Mouse (Mus musculus) CH12.LX (cell line): ENCODE measurements around the gene Nod2. TPM values are rescaled to one million over a fixed set of nuclear protein-coding genes. Genes with fewer than 3 reads are reported as not detected.
A peak's percentile ranks its signal among the peaks of the same experiment; 100 is the strongest.

Experiments used
- DNase-seq: peaks from one replicate; pipeline ENCODE4 v3.0.0-alpha.2; 2013; ENCODE audit errors: extremely low read depth
- H3K27ac ChIP-seq: 2 replicates; pipeline ENCODE4 v1.5.1; 2012; ENCODE audit warnings: low read depth, mild to moderate bottlenecking, control low read depth, moderate library complexity; ENCODE audit not compliant: insufficient read depth
- H3K27me3 ChIP-seq: replicated peaks from 2 replicates; pipeline ENCODE3; 2012; ENCODE audit warnings: inconsistent platforms
- H3K36me3 ChIP-seq, 2 experiments: replicated peaks in 1 of 2; 2 replicates each; pipeline versions ENCODE3 to v1.6.1; 2012; ENCODE audit warnings: inconsistent platforms in 1 of 2, low read length in 1 of 2, mild to moderate bottlenecking in 1 of 2, mixed read lengths in 1 of 2, moderate library complexity in 1 of 2; ENCODE audit not compliant: control insufficient read depth in 1 of 2, insufficient read depth in 1 of 2
- H3K4me1 ChIP-seq, 2 experiments: 2 replicates each; pipeline ENCODE4 v1.6.1; 2012; ENCODE audit warnings: inconsistent platforms in 1 of 2, moderate library complexity in 1 of 2; ENCODE audit not compliant: insufficient read depth in 2 of 2, control insufficient read depth in 1 of 2
- H3K4me2 ChIP-seq: 2 replicates; pipeline ENCODE4 v1.6.1; 2012; ENCODE audit warnings: low read depth, mild to moderate bottlenecking, control low read depth; ENCODE audit not compliant: poor library complexity, insufficient read depth, severe bottlenecking
- H3K4me3 ChIP-seq, 3 experiments: fragments of 150-350 bp in 1 of 3; sonication (generic) in 1 of 3; replicated peaks in 1 of 3; 2 replicates each; pipeline versions ENCODE3 to v1.5.1; 2011 to 2012; ENCODE audit warnings: low read depth in 2 of 3, low read length in 2 of 3, mild to moderate bottlenecking in 2 of 3, moderate library complexity in 2 of 3, control low read depth in 1 of 3, improper control_type of control experiment in 1 of 3, inconsistent platforms in 1 of 3, mixed read lengths in 1 of 3; ENCODE audit not compliant: poor library complexity in 1 of 3
- H3K79me2 ChIP-seq: replicated peaks from 2 replicates; pipeline ENCODE4 v1.6.1; 2012; ENCODE audit warnings: mild to moderate bottlenecking, moderate library complexity; ENCODE audit not compliant: control insufficient read depth, poor library complexity, insufficient read depth, severe bottlenecking; ENCODE audit errors: extremely low read depth
- H3K9ac ChIP-seq: 2 replicates; pipeline ENCODE4 v1.6.1; 2012; ENCODE audit warnings: low read depth, mild to moderate bottlenecking, control low read depth, moderate library complexity; ENCODE audit not compliant: insufficient read depth
- H3K9me3 ChIP-seq: replicated peaks from 2 replicates; pipeline ENCODE3; 2012; ENCODE audit warnings: low read length, inconsistent platforms, mixed read lengths
- BHLHE40 ChIP-seq: IDR thresholded peaks from 2 replicates; pipeline ENCODE4 v1.6.1; 2011; ENCODE audit warnings: mild to moderate bottlenecking, low read depth, low read length, improper control_type of control experiment
- CHD1 ChIP-seq: IDR thresholded peaks from 2 replicates; pipeline ENCODE4 v1.6.1; 2012; ENCODE audit warnings: low read depth, low read length, improper control_type of control experiment, inconsistent platforms
- CHD2 ChIP-seq: IDR thresholded peaks from 2 replicates; pipeline ENCODE4 v1.6.1; 2011; ENCODE audit warnings: low read length, improper control_type of control experiment
- CTCF ChIP-seq, 2 experiments: IDR thresholded peaks in 1 of 2; conservative IDR thresholded peaks in 1 of 2; 2 replicates each; pipeline ENCODE4 v1.5.1; 2011 to 2012; ENCODE audit warnings: low read depth in 2 of 2, low read length in 2 of 2, improper control_type of control experiment in 1 of 2, inconsistent platforms in 1 of 2, mild to moderate bottlenecking in 1 of 2, moderate library complexity in 1 of 2
- E2F4 ChIP-seq: IDR thresholded peaks from 2 replicates; pipeline ENCODE4 v1.6.1; 2011; ENCODE audit warnings: low read depth, low read length, improper control_type of control experiment; ENCODE audit not compliant: insufficient replicate concordance
- ELF1 ChIP-seq: IDR thresholded peaks from 2 replicates; pipeline ENCODE4 v1.6.1; 2014; ENCODE audit warnings: low read depth, mild to moderate bottlenecking, inconsistent platforms, low read length, improper control_type of control experiment
- EP300 ChIP-seq: IDR thresholded peaks from 2 replicates; pipeline ENCODE4 v1.6.1; 2011; ENCODE audit warnings: low read length, improper control_type of control experiment
- ETS1 ChIP-seq: conservative IDR thresholded peaks from 2 replicates; pipeline ENCODE4 v1.6.1; 2012; ENCODE audit warnings: low read depth, mild to moderate bottlenecking, inconsistent platforms, low read length, improper control_type of control experiment, moderate library complexity
- GABPA ChIP-seq: IDR thresholded peaks from 2 replicates; pipeline ENCODE4 v1.6.1; 2012; ENCODE audit warnings: low read depth, low read length, improper control_type of control experiment, inconsistent platforms; ENCODE audit not compliant: insufficient replicate concordance
- HCFC1 ChIP-seq: IDR thresholded peaks from 2 replicates; pipeline ENCODE4 v1.6.1; 2012; ENCODE audit warnings: low read depth, mild to moderate bottlenecking, inconsistent platforms, low read length, improper control_type of control experiment
- IRF4 ChIP-seq: IDR thresholded peaks from 2 replicates; pipeline ENCODE4 v1.6.1; 2014; ENCODE audit warnings: low read depth, mild to moderate bottlenecking, inconsistent platforms, low read length, improper control_type of control experiment
- JUN ChIP-seq: IDR thresholded peaks from 2 replicates; pipeline ENCODE4 v1.6.1; 2011; ENCODE audit warnings: low read depth, mild to moderate bottlenecking, low read length, improper control_type of control experiment, moderate library complexity; ENCODE audit not compliant: insufficient read depth
- JUND ChIP-seq: conservative IDR thresholded peaks from 2 replicates; pipeline ENCODE4 v1.6.1; 2011; ENCODE audit warnings: low read depth, low read length, improper control_type of control experiment
- KAT2A ChIP-seq: IDR thresholded peaks from 2 replicates; pipeline ENCODE4 v1.6.1; 2012; ENCODE audit warnings: low read length, improper control_type of control experiment, inconsistent platforms; ENCODE audit not compliant: insufficient replicate concordance
- MAFK ChIP-seq: IDR thresholded peaks from 2 replicates; pipeline ENCODE4 v1.6.1; 2011; ENCODE audit warnings: low read length, improper control_type of control experiment; ENCODE audit not compliant: insufficient replicate concordance
- MAX ChIP-seq: IDR thresholded peaks from 2 replicates; pipeline ENCODE4 v1.6.1; 2011; ENCODE audit warnings: low read length, improper control_type of control experiment
- MAZ ChIP-seq: IDR thresholded peaks from 2 replicates; pipeline ENCODE4 v1.6.1; 2012; ENCODE audit warnings: low read depth, mild to moderate bottlenecking, inconsistent platforms, low read length, improper control_type of control experiment, moderate library complexity
- MEF2A ChIP-seq: IDR thresholded peaks from 2 replicates; pipeline ENCODE4 v1.6.1; 2014; ENCODE audit warnings: low read depth, mild to moderate bottlenecking, inconsistent platforms, low read length, improper control_type of control experiment, borderline replicate concordance
- MXI1 ChIP-seq: IDR thresholded peaks from 2 replicates; pipeline ENCODE4 v1.6.1; 2011; ENCODE audit warnings: mild to moderate bottlenecking, low read depth, low read length, improper control_type of control experiment
- MYC ChIP-seq: IDR thresholded peaks from 2 replicates; pipeline ENCODE4 v1.6.1; 2011; ENCODE audit warnings: low read depth, mild to moderate bottlenecking, improper control_type of control experiment, low read length
- NELFE ChIP-seq: IDR thresholded peaks from 2 replicates; pipeline ENCODE4 v1.6.1; 2011; ENCODE audit warnings: low read depth, low read length, improper control_type of control experiment
- NRF1 ChIP-seq: IDR thresholded peaks from 2 replicates; pipeline ENCODE4 v1.6.1; 2014; ENCODE audit warnings: low read depth, mild to moderate bottlenecking, inconsistent platforms, low read length, improper control_type of control experiment, moderate library complexity
- PAX5 ChIP-seq: IDR thresholded peaks from 2 replicates; pipeline ENCODE4 v1.6.1; 2012; ENCODE audit warnings: low read length, inconsistent platforms, mixed read lengths
- POLR2A ChIP-seq: IDR thresholded peaks from 2 replicates; pipeline ENCODE4 v1.6.1; 2011; ENCODE audit warnings: low read depth, mild to moderate bottlenecking, improper control_type of control experiment, low read length
- POLR2AphosphoS2 ChIP-seq: IDR thresholded peaks from 2 replicates; pipeline ENCODE4 v1.6.1; 2011; ENCODE audit warnings: low read depth, low read length, improper control_type of control experiment
- RAD21 ChIP-seq: IDR thresholded peaks from 2 replicates; pipeline ENCODE4 v1.6.1; 2011; ENCODE audit warnings: low read depth, mild to moderate bottlenecking, low read length, improper control_type of control experiment, moderate library complexity
- RCOR1 ChIP-seq: conservative IDR thresholded peaks from 2 replicates; pipeline ENCODE4 v1.6.1; 2012; ENCODE audit warnings: low read depth, mild to moderate bottlenecking, inconsistent platforms, low read length, improper control_type of control experiment
- SIN3A ChIP-seq: IDR thresholded peaks from 2 replicates; pipeline ENCODE4 v1.6.1; 2012; ENCODE audit warnings: low read length, improper control_type of control experiment, inconsistent platforms
- SMC3 ChIP-seq: IDR thresholded peaks from 2 replicates; pipeline ENCODE4 v1.6.1; 2011; ENCODE audit warnings: low read depth, low read length, improper control_type of control experiment
- TBP ChIP-seq: conservative IDR thresholded peaks from 2 replicates; pipeline ENCODE4 v1.6.1; 2011; ENCODE audit warnings: low read depth, low read length, improper control_type of control experiment
- TCF12 ChIP-seq: IDR thresholded peaks from 2 replicates; pipeline ENCODE4 v1.6.1; 2014; ENCODE audit warnings: low read depth, mild to moderate bottlenecking, inconsistent platforms, low read length, improper control_type of control experiment
- UBTF ChIP-seq: IDR thresholded peaks from 2 replicates; pipeline ENCODE4 v1.6.1; 2012; ENCODE audit warnings: low read depth, mild to moderate bottlenecking, inconsistent platforms, low read length, improper control_type of control experiment, moderate library complexity
- USF1 ChIP-seq: IDR thresholded peaks from 2 replicates; pipeline ENCODE4 v1.6.1; 2014; ENCODE audit warnings: low read depth, mild to moderate bottlenecking, inconsistent platforms, low read length, improper control_type of control experiment
- USF2 ChIP-seq: conservative IDR thresholded peaks from 2 replicates; pipeline ENCODE4 v1.6.1; 2011; ENCODE audit warnings: low read depth, low read length, improper control_type of control experiment
- ZC3H11A ChIP-seq: IDR thresholded peaks from 2 replicates; pipeline ENCODE4 v1.6.1; 2012; ENCODE audit warnings: low read depth, mild to moderate bottlenecking, inconsistent platforms, low read length, improper control_type of control experiment
- ZKSCAN1 ChIP-seq: IDR thresholded peaks from 2 replicates; pipeline ENCODE4 v1.6.1; 2012; ENCODE audit warnings: low read depth, inconsistent platforms, low read length, improper control_type of control experiment, borderline replicate concordance
- ZMIZ1 ChIP-seq: IDR thresholded peaks from 2 replicates; pipeline ENCODE4 v1.6.1; 2012; ENCODE audit warnings: low read depth, mild to moderate bottlenecking, inconsistent platforms, low read length, improper control_type of control experiment
- ZNF384 ChIP-seq: IDR thresholded peaks from 2 replicates; pipeline ENCODE4 v1.6.1; 2012; ENCODE audit warnings: low read depth, low read length, improper control_type of control experiment, inconsistent platforms
- dilution Hi-C: fragments of 300-500 bp; cut with MboI; formaldehyde crosslinking; loops from 2 replicates; pipeline ENCODE4 v1.14.3; 2020; ENCODE audit warnings: low sequenced_read_pairs; ENCODE audit not compliant: extremely low pct_unique_long_range_greater_than_20kb, extremely low pct_ligation_motif_present
- in situ Hi-C: fragments of 300-500 bp; cut with MboI; formaldehyde crosslinking; loops from 3 replicates; pipeline ENCODE4 v1.14.3; 2019; ENCODE audit warnings: low sequenced_read_pairs, low pct_ligation_motif_present, low pct_unique_long_range_greater_than_20kb, mixed read lengths
- polyA plus RNA-seq: library from polyadenylated mRNA; unstranded; fragments of >175 nt; gene quantifications from 2 replicates; pipeline ENCODE4 v1.2.1, GENCODE M21; 2012; ENCODE audit warnings: low read depth; ENCODE audit not compliant: insufficient read length
- total RNA-seq, 2 experiments: library from RNA; depleted of rRNA; stranded (reverse); fragments of 300-350 nt in 1 of 2; fragments of >200 nt in 1 of 2; gene quantifications; 2 replicates each; pipeline ENCODE4 v1.2.3; 2012 to 2014

Gene Nod2
- total and polyA plus RNA-seq, 3 experiments: 4.3 to 10.9 (median 7.5) TPM

- no peaks in the 10 kb centered on the region for H3K36me3 ChIP-seq
- no peak overlapping the region for H3K4me3 ChIP-seq
- peaks cover 35 to 84% of the 10 kb centered on the region in 2 experiments for H3K4me1 ChIP-seq
- H3K9ac ChIP-seq: peak overlapping the region; percentile 17; the same call in 1 of the 2 replicates
- H3K4me2 ChIP-seq: peak overlapping the region; percentile 55; the same call in 1 of the 2 replicates
- dilution Hi-C loops (no loop called here), in situ Hi-C loops (no loop called here)
- no peak for DNase-seq
- H3K79me2 ChIP-seq: no peaks in the 10 kb centered on the region; the same call in 1 of the 2 replicates
- H3K27me3 ChIP-seq: no peaks in the 10 kb centered on the region
- peaks cover 3% of the 10 kb centered on the region for H3K9me3 ChIP-seq
- peak overlapping the region; percentile 88 for H3K27ac ChIP-seq
- TF ChIP-seq MAFK (no peak), POLR2A (no peak; the same call in 1 of the 2 replicates), USF1 (no peak), MAZ (no peak), CTCF (conservative IDR thresholded peaks at IDR 0.05 in 1 of 2, IDR thresholded peaks at IDR 0.05 in 1 of 2; ENCODE audit: low read depth in 2 of 2, low read length in 2 of 2) (no peak), USF2 (no peak), JUND (no peak), ZMIZ1 (no peak), KAT2A (no peak), CHD2 (no peak), MEF2A (0 out of 2 replicates have a peak, but pooled peaks have one; percentile 31), HCFC1 (no peak), ZC3H11A (no peak), BHLHE40 (peak; percentile 31; the same call in 1 of the 2 replicates), RCOR1 (no peak), MAX (peak; percentile 42; the same call in 1 of the 2 replicates), UBTF (no peak), GABPA (no peak), POLR2AphosphoS2 (no peak), RAD21 (no peak; the same call in 1 of the 2 replicates), ETS1 (peak; percentile 54), MXI1 (0 out of 2 replicates have a peak, but pooled peaks have one; percentile 32), SMC3 (no peak), ELF1 (no peak), SIN3A (no peak; the same call in 1 of the 2 replicates), JUN (no peak), CHD1 (no peak), NELFE (no peak), PAX5 (no peak), ZKSCAN1 (no peak), MYC (peak; percentile 64; the same call in 1 of the 2 replicates), EP300 (peak; percentile 75), NRF1 (no peak), IRF4 (no peak; the same call in 1 of the 2 replicates), TBP (no peak), E2F4 (no peak), TCF12 (peak; percentile 80), ZNF384 (peak; percentile 87)
- TF ChIP-seq, all 38 proteins: peak for 9
Measured at GRCm38 (mm10) chr8:88642734-88643564, 4.2 kb upstream of the Nod2 start.
